Mouse (Mus musculus): ENCODE results near the gene Bik. TPM values are rescaled to one million over a fixed set of nuclear protein-coding genes. Genes with fewer than 3 reads are reported as not detected.

Gene Bik
- polyA plus RNA-seq, 1 experiment from 2014 or later = 1.5 TPM

DNA sequence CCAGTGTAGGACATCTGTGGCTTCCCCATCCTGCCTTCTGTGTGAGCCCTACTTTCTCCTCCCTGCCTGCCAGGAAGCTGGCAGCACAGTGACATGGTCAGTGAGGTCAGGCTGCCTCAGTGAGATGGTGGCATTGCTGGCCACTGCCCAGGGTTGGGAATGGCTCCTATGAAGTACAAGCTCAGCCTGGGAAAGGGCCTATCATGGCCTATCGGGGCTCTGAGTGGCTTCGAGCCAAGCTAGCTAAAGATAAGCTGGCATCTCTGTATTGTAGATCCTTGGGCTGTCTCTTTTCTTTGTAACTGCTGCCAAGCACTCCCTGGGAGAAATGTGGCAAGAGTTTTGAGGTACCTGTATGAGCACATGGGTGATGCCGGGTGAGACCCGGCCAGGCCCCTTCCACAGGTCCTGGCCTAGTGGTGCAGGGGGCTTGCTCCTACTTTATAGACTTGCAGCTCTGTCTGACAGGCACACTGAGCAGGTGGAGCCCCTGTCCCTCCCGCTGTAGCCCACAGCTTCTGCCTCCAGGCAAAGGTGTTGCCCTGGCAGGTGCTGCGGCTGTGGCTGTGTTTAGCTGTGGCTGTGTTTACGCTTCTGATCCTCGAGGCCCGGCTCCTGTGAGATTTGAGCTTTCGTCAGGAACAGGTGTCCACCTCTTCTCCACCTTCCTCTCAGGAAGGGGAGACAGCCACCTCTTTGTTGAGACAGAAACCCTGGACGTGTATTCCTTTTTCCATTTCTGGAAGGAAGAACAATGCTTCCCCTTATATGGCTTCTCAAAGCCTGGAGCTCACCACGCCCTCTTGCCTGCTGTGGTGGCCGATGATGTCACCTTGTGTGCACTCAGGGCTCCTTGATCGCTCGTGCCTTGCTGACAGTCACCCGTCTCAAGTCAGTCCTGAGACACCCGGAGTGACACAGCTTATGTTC is 8.6 kb downstream of the Bik start:
- H3K27me3 ChIP-seq = no peaks in the 10 kb centered on the region
- H3K27ac ChIP-seq = no peak overlapping the region
- no peaks in the 10 kb centered on the region for H3K4me1 ChIP-seq
- no peaks in the 10 kb centered on the region for H3K36me3 ChIP-seq (ENCODE audit: poor library complexity, severe bottlenecking)
- 80% methylated on average over 17 of the region's 17 CpGs for WGBS
- H3K9me3 ChIP-seq (replicated peaks) = no peaks in the 10 kb centered on the region
- no peak overlapping the region for H3K4me3 ChIP-seq
- H3K4me2 ChIP-seq = no peak overlapping the region
- H3K9ac ChIP-seq = no peak overlapping the region
- ATAC-seq = no peak

DNA sequence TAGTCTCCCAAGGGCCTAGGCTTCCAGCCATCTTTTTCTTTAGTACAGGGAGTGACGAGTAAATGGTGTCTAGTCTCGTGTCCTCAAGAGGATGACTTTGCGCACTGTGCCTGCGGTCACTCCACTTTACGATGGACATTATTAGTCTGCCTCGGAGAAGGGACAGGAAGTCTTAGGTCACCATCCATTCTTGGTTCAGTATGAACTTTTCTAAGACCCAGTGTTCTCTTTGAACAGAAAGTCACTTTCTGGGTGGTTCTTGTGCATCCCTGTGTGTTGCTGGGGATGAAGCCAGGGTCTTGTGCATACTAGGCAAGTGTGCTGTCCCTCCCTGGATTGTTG is 9.2 kb downstream of the Bik start:
- no peaks in the 10 kb centered on the region for H3K4me1 ChIP-seq
- no peak for ATAC-seq
- H3K27ac ChIP-seq = no peak overlapping the region
- H3K9ac ChIP-seq = no peak overlapping the region
- no peak overlapping the region for H3K4me2 ChIP-seq
- H3K4me3 ChIP-seq = no peak overlapping the region
- H3K36me3 ChIP-seq (ENCODE audit: poor library complexity, severe bottlenecking) = no peaks in the 10 kb centered on the region
- no peaks in the 10 kb centered on the region for H3K27me3 ChIP-seq
- WGBS = 88% methylated on average over 6 of the region's 6 CpGs
- no peaks in the 10 kb centered on the region for H3K9me3 ChIP-seq (replicated peaks)

DNA sequence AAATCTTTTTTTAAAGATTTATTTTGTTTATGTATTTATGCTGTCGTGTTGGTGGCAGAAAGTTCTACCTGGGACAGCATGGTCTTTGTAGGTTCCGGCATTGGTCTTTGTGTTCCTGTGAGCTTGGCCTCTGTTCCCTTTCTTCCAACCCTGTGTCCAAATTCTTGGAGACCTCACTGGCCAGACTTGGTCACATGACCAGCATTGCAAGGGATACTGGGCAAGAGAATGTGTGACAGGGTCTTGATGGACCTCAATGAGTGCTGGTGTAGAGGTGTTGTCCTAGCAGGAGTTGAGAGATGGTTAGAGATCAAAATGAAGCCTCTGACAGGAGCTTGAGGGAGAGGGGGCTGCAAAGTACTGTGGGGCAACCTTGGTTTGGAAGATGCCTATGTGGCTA is 12.2 kb downstream of the Bik start:
- H3K27me3 ChIP-seq = no peaks in the 10 kb centered on the region
- 93% methylated on average over 2 of the region's 2 CpGs for WGBS
- H3K36me3 ChIP-seq (ENCODE audit: poor library complexity, severe bottlenecking) = no peaks in the 10 kb centered on the region
- H3K4me1 ChIP-seq = no peaks in the 10 kb centered on the region
- H3K9me3 ChIP-seq (replicated peaks) = no peaks in the 10 kb centered on the region
- no peak overlapping the region for H3K9ac ChIP-seq
- H3K27ac ChIP-seq = no peak overlapping the region
- ATAC-seq = no peak
- H3K4me3 ChIP-seq = no peak overlapping the region
- no peak overlapping the region for H3K4me2 ChIP-seq

DNA sequence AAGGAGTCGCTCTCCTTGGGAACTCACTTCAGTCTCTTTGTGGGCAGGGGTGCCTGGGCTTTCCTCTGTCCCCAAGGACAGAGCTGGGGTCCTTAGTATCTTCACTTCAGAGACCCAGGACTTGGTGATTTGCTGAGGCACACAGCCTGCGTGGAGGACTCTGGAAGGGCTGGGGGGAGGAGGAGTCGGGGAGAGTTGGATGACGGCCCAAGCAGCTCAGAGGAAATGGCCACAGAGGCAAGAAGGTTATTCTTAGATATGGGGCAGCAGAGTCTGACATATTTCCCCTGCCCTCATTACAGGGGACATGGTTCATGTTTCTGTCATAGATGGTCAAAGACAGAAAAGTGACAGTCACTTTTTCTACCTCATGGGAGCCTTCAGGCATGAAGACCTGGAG is 13.2 kb downstream of the Bik start:
- no peaks in the 10 kb centered on the region for H3K9me3 ChIP-seq (replicated peaks)
- no peak overlapping the region for H3K27ac ChIP-seq
- H3K4me1 ChIP-seq = no peaks in the 10 kb centered on the region
- no peak for ATAC-seq
- no peak overlapping the region for H3K9ac ChIP-seq
- H3K4me2 ChIP-seq = no peak overlapping the region
- H3K27me3 ChIP-seq = no peaks in the 10 kb centered on the region
- WGBS = 73% methylated on average over 4 of the region's 4 CpGs
- H3K4me3 ChIP-seq = no peak overlapping the region
- no peaks in the 10 kb centered on the region for H3K36me3 ChIP-seq (ENCODE audit: poor library complexity, severe bottlenecking)

DNA sequence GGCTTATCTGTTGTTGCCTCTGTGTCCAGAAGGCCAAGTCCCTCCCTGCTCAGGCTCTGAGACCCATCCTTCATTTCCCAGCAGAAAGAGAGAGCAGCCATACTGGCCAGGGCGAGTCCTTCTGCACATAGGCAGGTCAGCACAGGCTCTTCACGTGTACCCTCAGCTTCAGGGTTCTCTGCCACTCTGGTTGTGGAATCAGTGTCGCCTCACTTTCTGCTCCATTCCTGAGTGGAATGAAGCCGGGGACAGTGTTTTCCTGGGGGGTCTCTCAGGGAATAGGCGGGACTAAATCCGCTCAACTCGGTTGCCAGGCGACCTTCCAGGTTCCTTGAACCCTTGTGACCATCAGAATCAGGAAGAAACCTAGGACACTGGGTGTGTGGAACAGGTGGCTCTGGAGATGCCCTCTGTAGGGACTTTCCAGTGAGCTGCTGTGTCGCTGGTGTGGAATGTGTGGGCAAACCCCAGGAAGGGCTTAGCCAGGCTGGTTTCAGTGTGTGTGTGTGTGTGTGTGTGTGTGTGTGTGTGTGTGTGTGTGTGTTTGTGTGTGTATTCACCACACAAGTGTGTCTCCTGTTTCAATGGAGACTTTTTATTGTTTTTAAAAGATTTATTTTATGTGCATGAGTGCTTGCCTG is 15.1 kb downstream of the Bik start:
- Histone ChIP-seq H3K4me2 (no peak overlapping the region), H3K9me3 (replicated peaks) (no peaks in the 10 kb centered on the region), H3K4me3 (no peak overlapping the region), H3K4me1 (no peaks in the 10 kb centered on the region), H3K9ac (no peak overlapping the region), H3K27ac (no peak overlapping the region), H3K27me3 (no peaks in the 10 kb centered on the region), H3K36me3 (ENCODE audit: poor library complexity, severe bottlenecking) (peaks cover 18% of the 10 kb centered on the region)
- ATAC-seq = no peak
- WGBS = 80% methylated on average over 9 of the region's 9 CpGs

DNA sequence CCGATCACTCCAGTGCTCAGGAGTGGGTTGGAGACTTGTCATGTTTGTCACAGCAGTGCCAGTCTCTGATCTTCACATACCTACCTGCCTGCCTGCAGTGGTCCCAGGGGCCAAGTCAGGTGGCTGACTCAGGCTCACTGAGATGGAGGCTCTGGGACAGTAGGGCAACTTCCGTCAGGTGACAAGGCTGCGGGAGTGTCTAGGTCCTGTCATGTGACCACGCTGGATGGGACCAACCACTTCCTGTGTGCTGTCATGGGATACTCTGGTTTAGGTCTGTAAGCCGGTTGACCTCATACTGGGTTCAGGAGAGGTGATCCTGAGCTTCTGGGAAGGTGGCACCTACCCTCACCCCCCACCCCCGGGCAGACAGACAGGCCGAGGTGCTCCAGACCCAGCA is 19.4 kb downstream of the Bik start:
- Histone ChIP-seq H3K9ac (no peak overlapping the region), H3K27ac (no peak overlapping the region), H3K4me1 (no peaks in the 10 kb centered on the region), H3K36me3 (ENCODE audit: poor library complexity, severe bottlenecking) (peaks cover 60% of the 10 kb centered on the region), H3K27me3 (no peaks in the 10 kb centered on the region), H3K9me3 (replicated peaks) (no peaks in the 10 kb centered on the region), H3K4me3 (no peak overlapping the region), H3K4me2 (no peak overlapping the region)
- 97% methylated on average over 7 of the region's 7 CpGs for WGBS
- ATAC-seq = no peak

DNA sequence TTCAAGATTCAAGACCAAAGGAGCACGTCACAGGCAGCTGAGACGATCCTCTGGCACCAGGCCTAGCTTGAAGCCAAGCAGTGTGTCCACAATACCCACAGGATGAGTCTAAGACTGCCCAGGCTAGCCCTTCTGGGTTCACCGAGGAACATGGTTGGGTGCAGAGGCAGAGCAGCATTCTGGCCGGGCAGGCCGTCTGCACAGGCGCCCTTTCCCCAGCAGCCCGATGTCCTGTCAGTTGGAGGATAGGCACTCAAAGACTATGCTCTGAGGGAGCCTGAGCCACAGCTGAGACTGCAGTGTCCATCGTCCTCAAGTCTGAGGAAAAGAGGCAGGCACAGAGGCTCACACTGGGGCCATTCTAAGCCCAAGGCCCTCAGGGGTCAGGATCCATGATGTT is 20.5 kb downstream of the Bik start:
- no peak overlapping the region for H3K4me2 ChIP-seq
- no peak overlapping the region for H3K4me3 ChIP-seq
- no peak overlapping the region for H3K9ac ChIP-seq
- H3K9me3 ChIP-seq (replicated peaks) = no peaks in the 10 kb centered on the region
- no peak overlapping the region for H3K27ac ChIP-seq
- ATAC-seq = no peak
- WGBS = 95% methylated on average over 8 of the region's 8 CpGs
- H3K27me3 ChIP-seq = no peaks in the 10 kb centered on the region
- no peaks in the 10 kb centered on the region for H3K4me1 ChIP-seq
- H3K36me3 ChIP-seq (ENCODE audit: poor library complexity, severe bottlenecking) = peaks cover 71% of the 10 kb centered on the region

DNA sequence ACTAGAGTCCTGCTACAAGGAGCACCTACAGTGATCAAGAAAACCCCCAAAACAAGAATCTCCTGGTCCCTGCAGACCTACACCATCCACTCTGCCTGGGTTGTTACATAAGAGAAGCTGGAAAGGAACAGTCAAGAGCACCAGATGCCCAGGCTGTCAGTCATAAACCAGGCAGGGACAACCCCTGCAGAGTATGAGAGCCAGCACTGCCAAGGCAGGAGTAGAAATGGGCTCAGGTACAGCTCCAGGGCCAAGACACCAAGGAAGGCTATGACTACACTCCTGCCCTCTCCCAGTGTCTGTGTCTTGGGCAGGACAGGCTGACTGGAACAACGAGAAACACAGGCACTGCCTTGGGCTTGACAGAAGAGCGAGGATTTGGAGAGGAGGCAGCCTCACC is 23.5 kb downstream of the Bik start:
- WGBS = 90% methylated on average over 2 of the region's 2 CpGs
- no peak overlapping the region for H3K4me2 ChIP-seq
- H3K9me3 ChIP-seq (replicated peaks) = no peaks in the 10 kb centered on the region
- H3K4me3 ChIP-seq = no peak overlapping the region
- no peak overlapping the region for H3K9ac ChIP-seq
- H3K27me3 ChIP-seq = no peaks in the 10 kb centered on the region
- no peak overlapping the region for H3K27ac ChIP-seq
- ATAC-seq = no peak
- H3K4me1 ChIP-seq = peaks cover 10% of the 10 kb centered on the region
- peaks cover 82% of the 10 kb centered on the region for H3K36me3 ChIP-seq (ENCODE audit: poor library complexity, severe bottlenecking)

DNA sequence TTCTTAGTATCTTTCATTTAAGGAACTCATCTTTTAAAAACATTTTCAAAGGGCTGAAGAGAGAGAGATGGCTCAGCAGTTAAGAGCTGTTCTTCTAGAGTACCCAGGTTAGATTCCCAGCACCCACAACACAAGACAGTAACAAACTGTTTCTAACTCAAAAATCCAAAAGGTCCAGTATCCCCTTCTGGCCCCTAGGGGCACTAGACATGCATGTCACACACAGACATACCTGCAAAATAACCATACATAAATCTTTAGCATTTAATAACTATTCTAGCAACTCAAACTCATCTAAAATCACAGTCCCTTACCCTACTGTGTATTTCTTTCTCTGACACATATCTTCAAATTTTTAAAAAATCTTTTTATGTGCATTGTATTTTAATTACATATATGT is 27.2 kb downstream of the Bik start:
- no peak for ATAC-seq
- peaks cover 15% of the 10 kb centered on the region for H3K4me1 ChIP-seq
- no peaks in the 10 kb centered on the region for H3K9me3 ChIP-seq (replicated peaks)
- H3K4me2 ChIP-seq = no peak overlapping the region
- peaks cover 45% of the 10 kb centered on the region for H3K36me3 ChIP-seq (ENCODE audit: poor library complexity, severe bottlenecking)
- no peak overlapping the region for H3K4me3 ChIP-seq
- H3K27ac ChIP-seq = no peak overlapping the region
- H3K9ac ChIP-seq = no peak overlapping the region
- no peaks in the 10 kb centered on the region for H3K27me3 ChIP-seq

DNA sequence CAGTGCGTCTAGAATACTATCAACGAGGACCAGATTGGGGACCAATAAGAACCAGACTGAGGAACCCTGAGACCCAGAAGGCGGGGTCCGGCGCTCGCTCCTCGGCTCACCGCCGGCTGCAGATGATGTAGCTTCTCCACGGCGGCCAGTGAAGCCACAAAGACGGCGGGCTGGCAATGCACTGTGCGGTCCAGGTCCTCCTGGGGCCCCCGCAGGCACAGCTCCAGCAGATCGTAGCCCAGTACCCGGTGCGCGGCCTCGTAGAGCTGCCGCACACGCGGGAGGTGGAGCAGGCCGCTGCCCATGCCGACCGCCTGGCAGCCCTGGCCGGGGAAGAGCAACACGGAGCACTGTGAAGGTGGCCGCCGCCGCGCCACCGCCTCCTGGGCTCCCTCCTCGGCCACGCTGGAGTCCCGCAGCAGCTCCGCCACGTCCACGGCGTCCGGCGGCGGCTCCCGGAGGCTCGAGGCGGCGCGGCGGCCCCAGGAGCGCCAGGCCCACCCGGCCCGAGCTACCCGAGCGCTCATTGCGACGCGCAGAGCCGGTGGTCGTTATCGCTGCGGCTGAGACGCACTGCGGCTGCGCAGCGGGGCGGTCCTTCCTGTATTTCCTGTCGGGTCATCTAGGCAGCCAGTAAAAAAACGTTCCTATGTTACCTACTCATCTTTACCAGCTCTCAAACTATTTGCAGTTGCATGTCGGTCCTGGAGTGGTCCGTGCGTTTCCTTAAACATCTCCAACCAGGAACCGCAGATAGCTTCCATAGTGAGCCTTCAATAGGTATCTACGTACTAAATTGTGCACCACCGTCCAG is 28.7 kb downstream of the Bik start:
- Histone ChIP-seq H3K9me3 (replicated peaks) (no peaks in the 10 kb centered on the region), H3K36me3 (ENCODE audit: poor library complexity, severe bottlenecking) (peaks cover 30% of the 10 kb centered on the region), H3K9ac (peak overlapping the region; percentile 98), H3K27me3 (no peaks in the 10 kb centered on the region), H3K4me3 (peak overlapping the region; percentile 89), H3K4me2 (peak overlapping the region; percentile 76), H3K27ac (peak overlapping the region; percentile 95), H3K4me1 (peaks cover 15% of the 10 kb centered on the region)
- under 1% methylated on average over 70 of the region's 74 CpGs for WGBS
- peak; percentile 93 for ATAC-seq

DNA sequence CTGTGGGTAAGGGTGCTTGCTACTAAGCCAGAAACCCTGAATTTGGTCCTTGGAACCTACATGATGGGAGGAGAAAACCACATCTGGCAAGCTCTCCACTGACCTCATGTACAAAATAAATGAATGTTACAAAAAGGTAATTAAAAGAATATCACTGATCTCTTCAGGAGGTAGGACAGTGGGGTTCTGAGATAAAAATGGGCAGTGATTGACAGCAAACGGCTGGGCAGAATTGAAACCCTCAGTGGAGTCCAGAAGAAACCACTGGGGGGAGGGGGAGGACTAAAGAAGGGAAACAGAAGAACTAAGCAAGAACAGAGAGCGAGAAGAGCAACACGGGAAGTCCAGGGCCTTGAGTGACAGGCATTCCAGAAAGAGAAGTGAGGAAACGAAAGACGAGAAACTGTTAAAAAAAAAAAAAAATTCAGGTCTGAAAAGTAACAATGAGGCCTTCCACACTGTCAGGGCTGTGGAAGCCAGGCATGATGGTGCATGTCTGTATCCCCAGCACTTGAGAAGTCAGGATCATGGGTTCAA is 34.3 kb downstream of the Bik start:
- H3K4me1 ChIP-seq = peaks cover 25% of the 10 kb centered on the region
- H3K36me3 ChIP-seq (ENCODE audit: poor library complexity, severe bottlenecking) = no peaks in the 10 kb centered on the region
- 0 out of 2 replicates have a peak, but pooled peaks cover 10% of the 10 kb centered on the region for H3K27me3 ChIP-seq
- no peak overlapping the region for H3K9ac ChIP-seq
- no peaks in the 10 kb centered on the region for H3K9me3 ChIP-seq (replicated peaks)
- no peak for ATAC-seq
- no peak overlapping the region for H3K27ac ChIP-seq
- 50% methylated on average over 5 of the region's 5 CpGs for WGBS
- no peak overlapping the region for H3K4me2 ChIP-seq
- no peak overlapping the region for H3K4me3 ChIP-seq

All from forebrain, embryonic 13.5 days (tissue).